13 mouse cellular contexts compared by ENCODE assay signal in the genomic region with DNA sequence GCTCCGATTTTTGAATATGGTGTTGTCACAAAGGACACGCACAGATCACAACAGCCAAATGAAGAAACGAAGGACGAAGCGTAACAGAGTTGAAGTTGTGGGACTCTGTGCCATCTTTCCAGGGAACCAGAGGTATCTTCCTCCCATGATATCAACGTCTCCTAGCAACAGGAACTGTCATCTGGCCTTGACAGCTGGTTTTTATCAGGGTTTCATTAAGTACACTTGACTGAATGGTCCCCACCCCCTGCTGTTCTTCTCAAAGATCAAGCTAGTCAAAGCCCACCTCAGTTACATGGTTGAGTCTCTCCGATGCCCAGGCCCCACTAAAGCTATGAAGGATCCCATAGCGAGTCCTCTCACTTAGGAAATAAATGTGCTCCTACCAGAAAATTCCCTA.
"Had no signal": no experiment of that assay in that cellular context is flagged by ENCODE, and none has a peak within 500 bp of the region (broad histone marks: within the 10 kb centered on the region; RNA-seq: fewer than 3 reads in every experiment).

No protein-coding gene starts in this region.

- DNase-seq: kidney, postnatal 36 days; layer of hippocampus, adult 9-11 months; left cerebral cortex, postnatal 4 days; lung, adult 18-20 months; right cerebral cortex, adult 18-20 months; right cerebral cortex, postnatal 25 days; thymus, adult 18-20 months; thymus, postnatal 14 days had no signal

- H3K27ac ChIP-seq: limb, embryonic 13.5 days; liver, embryonic 14.5 days; midbrain, embryonic 12.5 days; neural tube, embryonic 13.5 days had no signal

- ATAC-seq: midbrain, embryonic 16.5 days had no signal

- H3K27me3 ChIP-seq: limb, embryonic 13.5 days; midbrain, embryonic 12.5 days; neural tube, embryonic 13.5 days had no signal

- H3K9me3 ChIP-seq: midbrain, embryonic 12.5 days; neural tube, embryonic 13.5 days had no signal

- H3K9ac ChIP-seq: limb, embryonic 13.5 days; liver, embryonic 14.5 days; midbrain, embryonic 12.5 days; neural tube, embryonic 13.5 days had no signal

- H3K36me3 ChIP-seq: limb, embryonic 13.5 days; midbrain, embryonic 12.5 days; neural tube, embryonic 13.5 days had no signal

- H3K4me2 ChIP-seq: limb, embryonic 13.5 days; midbrain, embryonic 12.5 days; neural tube, embryonic 13.5 days had no signal

- H3K4me3 ChIP-seq: limb, embryonic 13.5 days; midbrain, embryonic 12.5 days; neural tube, embryonic 13.5 days had no signal
